Mouse (Mus musculus): ENCODE data around the gene Slc25a26.

DNA sequence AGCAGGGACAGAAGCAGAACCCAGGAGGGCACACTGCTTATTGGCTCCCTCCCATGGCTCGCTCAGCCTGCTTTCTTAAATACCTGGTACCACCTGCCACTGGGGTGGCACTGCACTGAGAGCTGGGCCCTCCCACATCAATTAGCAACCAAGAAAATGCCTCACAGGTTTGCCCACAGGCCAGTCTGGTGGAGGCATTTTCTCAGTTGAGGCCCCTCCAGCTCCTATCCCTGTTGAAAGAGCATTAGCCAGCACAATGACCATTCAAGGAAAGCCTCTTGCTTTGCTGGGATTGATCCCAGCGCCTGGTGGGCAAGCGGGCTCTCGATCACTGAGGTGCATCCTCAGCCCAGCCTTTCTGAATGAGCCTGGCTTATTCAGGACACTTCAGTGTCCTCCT lies 40.5 kb downstream of the Slc25a26 start:
- TF ChIP-seq CTCF (IDR thresholded peaks at IDR 0.05; ENCODE audit: low read depth) (no peak), EP300 (optimal IDR thresholded peaks at IDR 0.05) (no peak)
